Mouse (Mus musculus) bone marrow macrophage, adult 2 months (primary cell): ENCODE measurements around the gene Chn2.
A peak's percentile ranks its signal among the peaks of the same experiment; 100 is the strongest.

ENCODE experiments used
- CTCF ChIP-seq: IDR thresholded peaks from 2 replicates; pipeline ENCODE4 v1.5.1; 2012; ENCODE audit warnings: low read depth, mild to moderate bottlenecking, low read length, moderate library complexity
- POLR2A ChIP-seq: IDR thresholded peaks from 2 replicates; pipeline ENCODE4 v1.6.1; 2012; ENCODE audit warnings: mild to moderate bottlenecking, low read depth, low read length, borderline replicate concordance

DNA sequence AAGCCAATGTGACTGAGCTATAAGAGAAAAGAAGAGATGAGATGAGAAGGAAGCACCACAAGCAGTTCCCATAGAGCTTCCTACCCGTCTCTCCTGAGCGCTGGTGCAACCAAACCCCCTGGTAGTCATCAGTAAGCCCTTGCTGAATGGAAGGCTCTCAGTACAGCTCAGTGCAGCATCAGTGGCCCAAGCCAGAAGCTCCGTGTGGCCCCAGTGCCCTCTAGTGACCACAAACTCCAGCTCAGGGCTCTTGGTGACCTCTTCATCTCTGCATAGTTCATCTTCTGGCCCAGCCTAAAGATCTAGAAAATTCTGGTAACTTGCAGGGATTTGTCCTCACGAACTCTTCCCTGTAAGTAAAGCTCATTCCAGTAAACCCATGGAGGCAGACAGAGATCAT lies 125.4 kb downstream of the Chn2 start:
- peak; percentile 83 for TF ChIP-seq CTCF
- TF ChIP-seq POLR2A, result no peak
